Mouse (Mus musculus) kidney, embryonic 15.5 days (tissue): ENCODE measurements around the gene Gm17359. TPM values are rescaled to one million over a fixed set of nuclear protein-coding genes. Genes with fewer than 3 reads are reported as not detected.
A peak's percentile ranks its signal among the peaks of the same experiment; 100 is the strongest.

Source experiments
- ATAC-seq: fragments of 200-750 bp; cut with Nextera tagmentation; replicated peaks from 2 replicates; pipeline ENCODE4 v1.8.0; 2017; ENCODE audit warnings: moderate TSS enrichment; ENCODE audit not compliant: low FRiP score
- H3K27ac ChIP-seq: fragments of 300-500 bp; sonication (generic); 2 replicates; pipeline ENCODE4 v1.5.1; 2015; ENCODE audit warnings: mild to moderate bottlenecking, inconsistent platforms
- H3K27me3 ChIP-seq: fragments of 300-500 bp; sonication (generic); 2 replicates; pipeline ENCODE4 v1.6.1; 2015; ENCODE audit warnings: inconsistent platforms
- H3K36me3 ChIP-seq: fragments of 300-500 bp; sonication (generic); 2 replicates; pipeline ENCODE4 v1.6.1; 2015; ENCODE audit warnings: inconsistent platforms
- H3K4me1 ChIP-seq: fragments of 300-500 bp; sonication (generic); 2 replicates; pipeline ENCODE4 v1.6.1; 2015; ENCODE audit warnings: inconsistent platforms
- H3K4me2 ChIP-seq: fragments of 300-500 bp; sonication (generic); 2 replicates; pipeline ENCODE4 v1.6.1; 2015; ENCODE audit warnings: moderate library complexity, mild to moderate bottlenecking, inconsistent platforms
- H3K4me3 ChIP-seq: fragments of 300-500 bp; sonication (generic); replicated peaks from 2 replicates; pipeline ENCODE4 v1.5.1; 2015; ENCODE audit warnings: mild to moderate bottlenecking, inconsistent platforms
- H3K9ac ChIP-seq: fragments of 300-500 bp; sonication (generic); 2 replicates; pipeline ENCODE4 v1.6.1; 2015; ENCODE audit warnings: mild to moderate bottlenecking, inconsistent platforms
- H3K9me3 ChIP-seq: fragments of 300-500 bp; sonication (generic); replicated peaks from 2 replicates; pipeline ENCODE4 v1.6.1; 2016; ENCODE audit warnings: inconsistent platforms
- WGBS: fragments of 180-500 bp; shearing (Covaris S2); methylation state at CpG from one replicate; pipeline ENCODE4 v1.1.7; 2015; ENCODE audit warnings: mixed read lengths; 5-methylcytosine and 5-hydroxymethylcytosine counted together
- polyA plus RNA-seq: library from polyadenylated mRNA; unstranded; fragments of >200 nt; fragmentation: Nextera tagmentation; extraction: Ambion mirVana; gene quantifications from 2 replicates; pipeline ENCODE4 v1.2.1, GENCODE M21; 2015

Gene Gm17359
- polyA plus RNA-seq, 1 experiment from 2014 or later = not detected

GRCm38 (mm10) chr3:79493064-79493463, 156.6 kb downstream of the Gm17359 start:
- no peak for ATAC-seq
- Histone ChIP-seq H3K27me3 (no peaks in the 10 kb centered on the region), H3K4me3 (no peak overlapping the region), H3K4me1 (no peaks in the 10 kb centered on the region), H3K9me3 (no peaks in the 10 kb centered on the region), H3K36me3 (peaks cover 68% of the 10 kb centered on the region), H3K4me2 (no peak overlapping the region), H3K27ac (no peak overlapping the region), H3K9ac (no peak overlapping the region)
- WGBS = 98% methylated on average over 10 of the region's 10 CpGs

GRCm38 (mm10) chr3:79494028-79494427, 157.6 kb downstream of the Gm17359 start:
- Histone ChIP-seq H3K4me1 (no peaks in the 10 kb centered on the region), H3K9me3 (no peaks in the 10 kb centered on the region), H3K4me3 (no peak overlapping the region), H3K4me2 (no peak overlapping the region), H3K27ac (no peak overlapping the region), H3K36me3 (peaks cover 58% of the 10 kb centered on the region), H3K27me3 (no peaks in the 10 kb centered on the region), H3K9ac (no peak overlapping the region)
- no peak for ATAC-seq
- 74% methylated on average over 8 of the region's 8 CpGs for WGBS

- 80% methylated on average over 7 of the region's 7 CpGs for whole genome bisulfite sequencing
- H3K27me3 ChIP-seq = no peaks in the 10 kb centered on the region
- no peak overlapping the region for H3K4me3 ChIP-seq
- peaks cover 65% of the 10 kb centered on the region for H3K36me3 ChIP-seq
- H3K9ac ChIP-seq = no peak overlapping the region
- no peaks in the 10 kb centered on the region for H3K9me3 ChIP-seq
- no peak overlapping the region for H3K4me2 ChIP-seq
- H3K4me1 ChIP-seq = no peaks in the 10 kb centered on the region
- ATAC-seq = no peak
- no peak overlapping the region for H3K27ac ChIP-seq
These were observed 158.7 kb downstream of the Gm17359 start for GRCm38 (mm10) chr3:79495151-79495550.

- H3K4me1 ChIP-seq = no peaks in the 10 kb centered on the region
- no peak overlapping the region for H3K4me3 ChIP-seq
- ATAC-seq = no peak
- no peak overlapping the region for H3K4me2 ChIP-seq
- 75% methylated on average over 6 of the region's 6 CpGs for WGBS
- H3K36me3 ChIP-seq = peaks cover 60% of the 10 kb centered on the region
- H3K27ac ChIP-seq = no peak overlapping the region
- H3K27me3 ChIP-seq = no peaks in the 10 kb centered on the region
- H3K9ac ChIP-seq = no peak overlapping the region
- no peaks in the 10 kb centered on the region for H3K9me3 ChIP-seq
These were observed 160.2 kb downstream of the Gm17359 start for GRCm38 (mm10) chr3:79496668-79497067.

- WGBS = 70% methylated on average over 10 of the region's 10 CpGs
- 0 out of 2 replicates have a peak, but pooled peaks have one; percentile 52 for ATAC-seq
These were observed 163.8 kb downstream of the Gm17359 start for GRCm38 (mm10) chr3:79500279-79500678.

GRCm38 (mm10) chr3:79501166-79501728, 164.8 kb downstream of the Gm17359 start:
- H3K36me3 ChIP-seq = peaks cover 47% of the 10 kb centered on the region
- 88% methylated on average over 2 of the region's 2 CpGs for whole genome bisulfite sequencing
- H3K4me2 ChIP-seq = no peak overlapping the region
- H3K9me3 ChIP-seq = no peaks in the 10 kb centered on the region
- no peak overlapping the region for H3K9ac ChIP-seq
- no peak overlapping the region for H3K27ac ChIP-seq
- ATAC-seq = no peak
- no peak overlapping the region for H3K4me3 ChIP-seq
- H3K4me1 ChIP-seq = no peaks in the 10 kb centered on the region
- H3K27me3 ChIP-seq = no peaks in the 10 kb centered on the region

More at GRCm38 (mm10) chr3:79500279-79500678, 163.8 kb downstream of the Gm17359 start:
- Histone ChIP-seq H3K4me3 (no peak overlapping the region), H3K27me3 (no peaks in the 10 kb centered on the region), H3K4me1 (no peaks in the 10 kb centered on the region), H3K9me3 (no peaks in the 10 kb centered on the region), H3K4me2 (no peak overlapping the region), H3K36me3 (peaks cover 46% of the 10 kb centered on the region), H3K27ac (no peak overlapping the region), H3K9ac (no peak overlapping the region)

Other genes starting within 250 kb of the Gm17359 start
- 5.4 TPM in 2 replicates for gene Rapgef2, start 50.1 kb upstream of the Gm17359 start, polyA plus RNA-seq
- 3.8 and 4.8 TPM in 2 replicates for gene Fnip2, start 231.1 kb downstream of the Gm17359 start, polyA plus RNA-seq